Mouse (Mus musculus) stomach, embryonic 14.5 days (tissue): ENCODE data around the gene Wwox. TPM values are rescaled to one million over a fixed set of nuclear protein-coding genes. Genes with fewer than 3 reads are reported as not detected.

Experiments
- ATAC-seq: fragments of 200-750 bp; cut with Nextera tagmentation; 2 replicates; pipeline ENCODE4 v1.8.0; 2017; ENCODE audit warnings: low read depth, moderate TSS enrichment; ENCODE audit not compliant: insufficient number of reproducible peaks, insufficient read depth, low FRiP score
- H3K27ac ChIP-seq: fragments of 300-500 bp; sonication (generic); 2 replicates; pipeline ENCODE4 v1.5.1; 2014; ENCODE audit warnings: mild to moderate bottlenecking, low read length, moderate library complexity, mixed read lengths
- H3K27me3 ChIP-seq: fragments of 300-500 bp; sonication (generic); 2 replicates; pipeline ENCODE4 v1.6.1; 2014; ENCODE audit warnings: low read length, control low read depth, mixed read lengths; ENCODE audit not compliant: control insufficient read depth, insufficient read depth
- H3K36me3 ChIP-seq: fragments of 300-500 bp; sonication (generic); 2 replicates; pipeline ENCODE4 v1.6.1; 2014; ENCODE audit warnings: mild to moderate bottlenecking, control low read depth, low read length, moderate library complexity, mixed read lengths; ENCODE audit not compliant: control insufficient read depth, insufficient read depth
- H3K4me1 ChIP-seq: fragments of 300-500 bp; sonication (generic); 2 replicates; pipeline ENCODE4 v1.6.1; 2014; ENCODE audit warnings: low read length, control low read depth, mixed read lengths; ENCODE audit not compliant: control insufficient read depth, insufficient read depth
- H3K4me2 ChIP-seq: fragments of 300-500 bp; sonication (generic); replicated peaks from 2 replicates; pipeline ENCODE4 v1.6.1; 2014; ENCODE audit warnings: low read depth, low read length, control low read depth
- H3K4me3 ChIP-seq: fragments of 300-500 bp; sonication (generic); 2 replicates; pipeline ENCODE4 v1.5.1; 2014; ENCODE audit warnings: low read depth, low read length, control low read depth
- H3K9ac ChIP-seq: fragments of 300-500 bp; sonication (generic); replicated peaks from 2 replicates; pipeline ENCODE4 v1.6.1; 2014; ENCODE audit warnings: low read depth, mild to moderate bottlenecking, control low read depth, low read length, moderate library complexity, mixed read lengths
- H3K9me3 ChIP-seq: fragments of 300-500 bp; sonication (generic); 2 replicates; pipeline ENCODE4 v1.6.1; 2016; ENCODE audit warnings: low read depth, low read length, control low read depth; ENCODE audit not compliant: control insufficient read depth
- WGBS: fragments of 180-500 bp; shearing (Covaris S2); extraction: QIAGEN DNeasy Blood & Tissue Kit; methylation state at CpG from one replicate; pipeline ENCODE4 v1.1.7; 2014; 5-methylcytosine and 5-hydroxymethylcytosine counted together
- polyA plus RNA-seq: library from polyadenylated mRNA; unstranded; fragments of >200 nt; fragmentation: Nextera tagmentation; extraction: Ambion mirVana; gene quantifications from 2 replicates; pipeline ENCODE4 v1.2.1, GENCODE M21; 2014

The Wwox gene
- polyA plus RNA-seq, 1 experiment from 2014 or later, result 15.4 TPM

- H3K9ac ChIP-seq, result no peak overlapping the region
- no peak overlapping the region for H3K27ac ChIP-seq
- H3K27me3 ChIP-seq, result no peaks in the 10 kb centered on the region
- no peak overlapping the region for H3K4me3 ChIP-seq
- peaks cover 3% of the 10 kb centered on the region; the same call in 1 of the 2 replicates for H3K4me1 ChIP-seq
- H3K36me3 ChIP-seq, result no peaks in the 10 kb centered on the region
- no peaks in the 10 kb centered on the region for H3K9me3 ChIP-seq
- 56% methylated on average over 6 of the region's 6 CpGs for WGBS
- no peak for ATAC-seq
- H3K4me2 ChIP-seq, result no peak overlapping the region
Measured at GRCm38 (mm10) chr8:114555491-114556202, 116.2 kb downstream of the Wwox start.

GRCm38 (mm10) chr8:114561191-114561590 is 121.7 kb downstream of the Wwox start:
- H3K4me1 ChIP-seq, result no peaks in the 10 kb centered on the region

GRCm38 (mm10) chr8:114562486-114562885 is 123.0 kb downstream of the Wwox start:
- Histone ChIP-seq H3K36me3 (no peaks in the 10 kb centered on the region), H3K27me3 (no peaks in the 10 kb centered on the region), H3K4me1 (no peaks in the 10 kb centered on the region), H3K4me2 (no peak overlapping the region), H3K9me3 (no peaks in the 10 kb centered on the region), H3K27ac (no peak overlapping the region), H3K9ac (no peak overlapping the region), H3K4me3 (no peak overlapping the region)
- no peak for ATAC-seq
- 78% methylated on average over 13 of the region's 13 CpGs for WGBS

More at GRCm38 (mm10) chr8:114561191-114561590, 121.7 kb downstream of the Wwox start:
- no peak overlapping the region for H3K27ac ChIP-seq
- H3K36me3 ChIP-seq, result no peaks in the 10 kb centered on the region
- ATAC-seq, result no peak
- no peaks in the 10 kb centered on the region for H3K9me3 ChIP-seq
- H3K9ac ChIP-seq, result no peak overlapping the region
- H3K4me2 ChIP-seq, result no peak overlapping the region
- H3K27me3 ChIP-seq, result no peaks in the 10 kb centered on the region
- H3K4me3 ChIP-seq, result no peak overlapping the region
- 90% methylated on average over 8 of the region's 8 CpGs for WGBS

GRCm38 (mm10) chr8:114563361-114563760 is 123.9 kb downstream of the Wwox start:
- H3K27me3 ChIP-seq, result no peaks in the 10 kb centered on the region
- no peaks in the 10 kb centered on the region for H3K4me1 ChIP-seq
- H3K27ac ChIP-seq, result no peak overlapping the region
- no peak overlapping the region for H3K4me2 ChIP-seq
- H3K4me3 ChIP-seq, result no peak overlapping the region
- H3K9me3 ChIP-seq, result no peaks in the 10 kb centered on the region
- 77% methylated on average over 7 of the region's 7 CpGs for WGBS
- no peak overlapping the region for H3K9ac ChIP-seq
- no peaks in the 10 kb centered on the region for H3K36me3 ChIP-seq
- no peak for ATAC-seq

GRCm38 (mm10) chr8:114564036-114564435 is 124.6 kb downstream of the Wwox start:
- Histone ChIP-seq H3K27me3 (no peaks in the 10 kb centered on the region), H3K9me3 (no peaks in the 10 kb centered on the region), H3K4me3 (no peak overlapping the region), H3K9ac (no peak overlapping the region), H3K4me2 (no peak overlapping the region), H3K4me1 (no peaks in the 10 kb centered on the region), H3K36me3 (no peaks in the 10 kb centered on the region), H3K27ac (no peak overlapping the region)
- no peak for ATAC-seq
- WGBS, result 74% methylated on average over 6 of the region's 6 CpGs

GRCm38 (mm10) chr8:114568531-114569166 is 129.2 kb downstream of the Wwox start:
- no peak overlapping the region for H3K9ac ChIP-seq
- ATAC-seq, result no peak
- H3K4me1 ChIP-seq, result no peaks in the 10 kb centered on the region
- H3K27ac ChIP-seq, result no peak overlapping the region
- no peak overlapping the region for H3K4me2 ChIP-seq
- H3K36me3 ChIP-seq, result no peaks in the 10 kb centered on the region
- 57% methylated on average over 16 of the region's 16 CpGs for WGBS
- no peaks in the 10 kb centered on the region for H3K9me3 ChIP-seq
- no peak overlapping the region for H3K4me3 ChIP-seq
- no peaks in the 10 kb centered on the region for H3K27me3 ChIP-seq

- no peak overlapping the region for H3K4me2 ChIP-seq
- WGBS, result 70% methylated on average over 4 of the region's 4 CpGs
- no peak overlapping the region for H3K27ac ChIP-seq
- no peaks in the 10 kb centered on the region for H3K27me3 ChIP-seq
- no peaks in the 10 kb centered on the region for H3K4me1 ChIP-seq
- no peak overlapping the region for H3K4me3 ChIP-seq
- ATAC-seq, result no peak
- 0 out of 2 replicates have a peak, but pooled peaks cover 1% of the 10 kb centered on the region for H3K9me3 ChIP-seq
- no peak overlapping the region for H3K9ac ChIP-seq
- H3K36me3 ChIP-seq, result no peaks in the 10 kb centered on the region
Measured at GRCm38 (mm10) chr8:114573014-114573746, 133.7 kb downstream of the Wwox start.

- no peak for ATAC-seq
- H3K27me3 ChIP-seq, result no peaks in the 10 kb centered on the region
- no peaks in the 10 kb centered on the region for H3K4me1 ChIP-seq
- no peak overlapping the region for H3K4me2 ChIP-seq
- no peaks in the 10 kb centered on the region for H3K36me3 ChIP-seq
- no peak overlapping the region for H3K9ac ChIP-seq
- WGBS, result 88% methylated on average over 8 of the region's 8 CpGs
- no peak overlapping the region for H3K27ac ChIP-seq
- H3K4me3 ChIP-seq, result no peak overlapping the region
- H3K9me3 ChIP-seq, result 0 out of 2 replicates have a peak, but pooled peaks cover 3% of the 10 kb centered on the region
Measured at GRCm38 (mm10) chr8:114573747-114574093, 134.3 kb downstream of the Wwox start.
